Mouse (Mus musculus) urinary bladder, adult 2 months (tissue): ENCODE results near the gene Zap70. TPM values are rescaled to one million over a fixed set of nuclear protein-coding genes. Genes with fewer than 3 reads are reported as not detected.
"Not testable (repeated sequence)": the region's sequence is repeated elsewhere in the genome, so short reads cannot be mapped to it uniquely, and the experiment has no call there.

ENCODE experiments used
- DNase-seq: peaks from one replicate; pipeline ENCODE4 v3.0.0; 2022; ENCODE audit warnings: low spot score
- polyA plus RNA-seq: library from polyadenylated mRNA; depleted of rRNA; stranded (reverse); fragments of >200 nt; gene quantifications from 2 replicates; pipeline ENCODE4 v1.2.3, GENCODE M21; 2012

The Zap70 gene
- polyA plus RNA-seq, 1 experiment, result 1.1 TPM

GRCm38 (mm10) chr1:36772198-36772934 is 10.8 kb downstream of the Zap70 start:
- DNase-seq, result no peak

DNA sequence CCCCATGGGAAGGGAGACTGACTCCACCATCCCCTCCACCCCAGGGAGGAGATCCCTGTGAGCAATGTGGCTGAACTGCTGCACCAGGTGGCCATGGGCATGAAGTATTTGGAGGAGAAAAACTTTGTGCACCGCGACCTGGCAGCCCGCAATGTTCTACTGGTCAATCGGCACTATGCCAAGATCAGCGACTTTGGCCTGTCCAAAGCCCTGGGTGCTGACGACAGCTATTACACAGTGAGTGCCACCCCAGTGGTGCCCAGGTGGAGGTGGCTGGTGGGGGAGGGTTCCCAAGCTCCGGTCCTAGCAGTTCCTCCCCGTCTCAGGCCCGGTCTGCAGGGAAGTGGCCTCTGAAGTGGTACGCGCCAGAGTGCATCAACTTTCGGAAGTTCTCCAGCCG is 19.2 kb downstream of the Zap70 start:
- DNase-seq, result no peak

GRCm38 (mm10) chr1:36782476-36782875 is 20.9 kb downstream of the Zap70 start:
- DNase-seq, result no peak

DNA sequence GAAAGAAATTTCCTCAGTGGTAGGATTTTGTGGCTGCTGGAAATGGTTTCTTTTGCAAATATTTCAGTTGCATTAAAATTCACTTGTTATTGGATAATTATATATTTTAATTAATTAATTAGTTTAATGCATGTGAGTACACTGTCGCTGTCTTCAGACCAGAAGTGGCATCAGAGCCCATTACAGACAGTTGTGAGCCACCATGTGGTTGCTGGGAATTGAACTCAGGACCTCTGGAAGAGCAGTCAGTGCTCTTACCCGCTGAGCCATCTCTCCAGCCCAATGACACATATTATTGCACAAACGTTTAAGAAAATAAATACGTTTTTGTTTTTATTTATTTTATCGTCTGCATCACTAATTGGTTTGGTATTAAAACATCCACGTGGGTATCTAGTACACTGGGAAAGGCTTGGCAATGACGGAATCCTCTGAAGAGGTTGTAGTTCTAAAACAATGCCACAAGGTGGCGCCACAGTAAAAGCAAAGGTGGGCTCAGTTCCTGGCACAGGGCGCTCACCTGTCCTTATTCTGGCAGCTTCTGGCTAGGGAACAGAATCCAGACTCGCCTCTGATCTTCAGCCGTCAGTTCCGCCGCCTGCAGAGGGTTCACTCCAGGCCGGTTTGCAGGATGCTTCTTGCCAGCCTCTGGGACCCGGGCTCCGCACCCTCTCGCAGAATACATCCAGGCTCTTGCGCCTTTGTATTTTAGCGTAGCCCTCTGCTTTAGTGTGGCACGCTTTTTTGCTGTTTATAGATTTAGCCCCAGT is 23.0 kb downstream of the Zap70 start:
- DNase-seq, result peak; percentile 45

GRCm38 (mm10) chr1:36785238-36785641 is 23.6 kb downstream of the Zap70 start:
- no peak for DNase-seq

- DNase-seq, result no peak
Measured at GRCm38 (mm10) chr1:36786377-36786776, 24.8 kb downstream of the Zap70 start.

GRCm38 (mm10) chr1:36789416-36789815 is 27.8 kb downstream of the Zap70 start:
- no peak for DNase-seq

DNA sequence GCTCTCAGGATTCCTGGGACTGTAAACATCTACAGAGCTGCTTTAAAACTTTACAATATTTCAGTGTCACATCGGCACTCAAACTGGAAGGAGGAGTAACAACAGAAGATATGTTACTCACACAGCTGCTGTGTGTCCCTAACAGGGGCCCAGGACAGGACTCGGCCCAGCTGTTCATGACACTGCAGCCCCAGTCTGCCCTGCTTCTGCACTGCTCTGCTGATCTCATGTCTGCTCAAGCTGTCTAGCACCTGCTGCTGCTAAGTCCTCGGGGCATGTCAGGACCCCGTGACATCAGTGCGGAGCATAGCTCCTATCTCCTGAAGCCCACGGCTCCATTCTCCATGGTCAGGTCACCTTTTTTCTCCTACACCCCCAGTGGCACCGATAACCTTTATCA is 35.1 kb downstream of the Zap70 start:
- DNase-seq, result no peak

GRCm38 (mm10) chr1:36797481-36797880 is 35.9 kb downstream of the Zap70 start:
- no peak for DNase-seq

GRCm38 (mm10) chr1:36800379-36801011 is 38.9 kb downstream of the Zap70 start:
- DNase-seq, result no peak

DNA sequence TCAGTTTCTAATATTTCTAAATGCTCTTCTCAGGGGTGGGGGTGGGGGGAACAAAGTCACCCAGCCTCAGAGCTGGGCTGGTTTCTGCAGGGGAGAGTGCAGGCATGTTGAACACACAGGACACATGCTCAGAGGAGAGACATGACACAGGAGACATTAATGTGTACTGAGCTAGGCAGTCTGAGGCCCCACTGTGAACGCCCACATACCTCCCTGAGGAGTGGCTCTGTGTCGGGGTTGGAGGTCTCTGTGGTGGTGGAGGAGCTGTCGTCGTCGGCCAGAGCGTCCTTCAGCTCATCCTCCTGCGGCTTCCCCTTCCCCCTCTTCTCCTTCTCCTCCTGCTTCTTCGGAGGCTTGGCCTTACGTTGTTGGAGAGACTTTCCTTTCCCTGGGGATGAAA is 42.7 kb downstream of the Zap70 start:
- DNase-seq, result no peak

DNA sequence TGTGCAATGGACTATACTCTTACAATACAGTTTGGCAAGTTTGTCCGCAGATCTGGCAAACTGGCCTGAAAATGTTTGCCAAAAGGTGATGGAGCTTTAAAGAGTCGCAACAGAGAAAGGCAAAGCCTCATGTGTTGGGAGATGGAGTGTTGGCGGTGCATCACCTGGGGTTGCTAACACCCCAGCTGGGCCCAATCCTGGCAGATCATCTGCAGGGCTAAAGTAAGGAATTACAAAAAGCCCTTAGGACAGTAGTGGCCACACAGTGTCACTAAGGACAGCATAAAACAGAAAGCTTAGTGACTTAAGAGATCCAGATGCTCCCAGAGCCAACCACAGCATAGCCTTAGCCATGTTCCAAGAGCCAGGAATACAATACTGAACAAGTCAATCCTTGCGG is 43.2 kb downstream of the Zap70 start:
- DNase-seq, result no peak

GRCm38 (mm10) chr1:36806181-36806905 is 44.7 kb downstream of the Zap70 start:
- DNase-seq, result no peak

GRCm38 (mm10) chr1:36807086-36807485 is 45.5 kb downstream of the Zap70 start:
- no peak for DNase-seq

- no peak for DNase-seq
Measured at GRCm38 (mm10) chr1:36807782-36808565, 46.4 kb downstream of the Zap70 start.

DNA sequence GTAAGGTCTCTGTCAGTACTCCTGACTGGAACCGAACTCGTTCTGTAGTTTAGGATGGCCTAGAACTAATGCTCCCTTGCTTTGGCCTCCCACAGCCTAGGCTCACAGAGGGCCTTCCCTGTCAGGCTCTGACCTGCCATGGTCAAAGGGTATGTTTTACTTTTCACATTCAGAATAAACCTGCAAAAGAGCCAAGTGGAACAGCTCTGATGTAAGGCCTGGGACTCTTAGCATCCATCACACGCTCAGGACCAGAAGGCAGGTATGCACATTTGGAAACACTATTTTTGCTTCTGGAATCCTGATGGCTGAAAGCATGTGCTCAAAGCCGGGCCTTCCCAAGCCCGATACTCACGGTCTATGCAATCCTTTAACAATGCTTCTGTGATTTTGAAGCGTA is 50.2 kb downstream of the Zap70 start:
- DNase-seq, result no peak

- DNase-seq, result no peak
Measured at GRCm38 (mm10) chr1:36813415-36813814, 51.8 kb downstream of the Zap70 start.

- DNase-seq, result no peak
Measured at GRCm38 (mm10) chr1:36814271-36814903, 52.8 kb downstream of the Zap70 start.

- DNase-seq, result no peak
Measured at GRCm38 (mm10) chr1:36815166-36815565, 53.6 kb downstream of the Zap70 start.

GRCm38 (mm10) chr1:36821918-36822317 is 60.3 kb downstream of the Zap70 start:
- not testable (repeated sequence) for DNase-seq

- DNase-seq, result no peak
Measured at GRCm38 (mm10) chr1:36824356-36824755, 62.8 kb downstream of the Zap70 start.
